Mouse (Mus musculus): ENCODE measurements around the gene Ttc37. TPM values are rescaled to one million over a fixed set of nuclear protein-coding genes. Genes with fewer than 3 reads are reported as not detected.

Ttc37 gene
- total RNA-seq, 1 experiment from 2014 or later, result 49.9 TPM

Other genes starting within 250 kb of the Ttc37 start
- 31.5 and 56.4 TPM in 2 replicates for gene Rhobtb3, start 154.8 kb upstream of the Ttc37 start, total RNA-seq (2017)
- not detected in 2 replicates for gene Spata9, start 131.6 kb upstream of the Ttc37 start, total RNA-seq (2017)
- gene Rfesd, start 80.0 kb upstream of the Ttc37 start, total RNA-seq (2017), result 9.8 and 22.3 TPM in 2 replicates
- 0.55 and 0.88 TPM in 2 replicates for gene Gpr150, start 41.7 kb upstream of the Ttc37 start, total RNA-seq (2017)
- 23.5 and 43.2 TPM in 2 replicates for gene Arsk, start 74 bp upstream of the Ttc37 start, total RNA-seq (2017)
- 0.40 TPM in 1 of 2 replicates, not detected in the other for gene Fam81b, start 206.3 kb downstream of the Ttc37 start, total RNA-seq (2017)